Mouse (Mus musculus): Measurements from ENCODE around the gene Pml.

DNA sequence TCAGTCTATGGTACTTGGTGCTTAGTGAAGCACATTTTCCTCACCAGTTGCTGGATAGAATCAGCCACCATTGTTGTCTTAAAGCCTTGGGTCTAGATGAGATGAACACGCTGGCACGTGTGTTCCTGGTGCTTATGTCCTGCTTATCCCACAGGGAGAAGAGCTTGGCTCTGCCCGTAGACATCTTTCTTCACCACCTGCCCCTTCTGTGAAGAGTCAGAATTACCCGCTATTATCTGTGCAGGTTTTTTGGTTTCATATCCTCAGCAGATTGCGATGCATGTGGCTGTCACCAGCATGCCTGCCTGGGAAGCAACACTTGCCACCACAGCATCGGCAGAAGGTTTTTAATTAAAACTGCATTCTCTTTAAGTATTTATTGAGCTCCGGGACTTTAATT is 43.6 kb downstream of the Pml start:
- TF ChIP-seq CTCF (IDR thresholded peaks at IDR 0.05; ENCODE audit: low read depth, low read length) = no peak
- no peak for TF ChIP-seq GATA1 (IDR thresholded peaks at IDR 0.05; ENCODE audit: borderline replicate concordance, low read length)
- no peak for TF ChIP-seq POLR2AphosphoS5 (IDR thresholded peaks at IDR 0.05; ENCODE audit: insufficient replicate concordance, low read depth, low read length)
- no peak for TF ChIP-seq TAL1 (conservative IDR thresholded peaks at IDR 0.05; ENCODE audit: low read depth, low read length)

All from G1E (cell line).